Comparison of ENCODE assay signal across 9 mouse cellular contexts in genomic region chr4:116687041-116687440, GRCm38 (mm10). TPM values are rescaled to one million over a fixed set of nuclear protein-coding genes. Genes with fewer than 3 reads are reported as not detected.
A peak's percentile ranks its signal among the peaks of the same experiment; 100 is the strongest.
DNase-seq lines count a peak whose midpoint lies in the region; ATAC-seq and TF ChIP-seq lines count a peak whose summit lies in the region.
"Had no signal": no experiment of that assay in that cellular context is flagged by ENCODE, and none has a peak within 500 bp of the region (broad histone marks: within the 10 kb centered on the region; RNA-seq: fewer than 3 reads in every experiment).

No protein-coding gene starts in this region.

- 25% methylated on average over 1 of the region's 1 CpGs for WGBS in kidney, embryonic 14.5 days
- WGBS in hindbrain, postnatal 0 days = 10% methylated on average over 1 of the region's 1 CpGs
- 12% methylated on average over 1 of the region's 1 CpGs for WGBS in midbrain, embryonic 16.5 days

- H3K4me1 ChIP-seq in kidney, embryonic 14.5 days (ENCODE audit: control insufficient read depth, insufficient read depth, low read length) = peaks cover 19% of the 10 kb centered on the region; the same call in 1 of the 2 replicates
- H3K4me1 ChIP-seq in cortical plate, adult 2 months (ENCODE audit: control insufficient read depth, insufficient read depth, low read length) = peaks cover 2% of the 10 kb centered on the region; the same call in 1 of the 2 replicates
- H3K4me1 ChIP-seq in hindbrain, postnatal 0 days (ENCODE audit: insufficient read depth, low read length) = 0 out of 2 replicates have a peak, but pooled peaks cover 3% of the 10 kb centered on the region
- peaks cover 11% of the 10 kb centered on the region for H3K4me1 ChIP-seq in midbrain, embryonic 16.5 days (ENCODE audit: control insufficient read depth, insufficient read depth, low read length)

- no peak for TF ChIP-seq CTCF in cortical plate, adult 2 months (IDR thresholded peaks at IDR 0.05; ENCODE audit: extremely low read depth, insufficient read depth, low read length)
- no peak for TF ChIP-seq CTCF in hindbrain, postnatal 0 days (IDR thresholded peaks at IDR 0.05; ENCODE audit: low read depth)

- peak overlapping the region; percentile 69 for H3K4me3 ChIP-seq in kidney, embryonic 14.5 days (ENCODE audit: low read length)
- H3K4me3 ChIP-seq in cortical plate, adult 2 months (ENCODE audit: insufficient read depth, low read length) = peak overlapping the region; percentile 49
- H3K4me3 ChIP-seq in hindbrain, postnatal 0 days (ENCODE audit: low read length) = peak overlapping the region; percentile 67
- H3K4me3 ChIP-seq in midbrain, embryonic 16.5 days (ENCODE audit: low read depth, low read length) = no peak overlapping the region; the same call in 1 of the 2 replicates

- no peaks in the 10 kb centered on the region for H3K27me3 ChIP-seq in kidney, embryonic 14.5 days (ENCODE audit: control insufficient read depth, insufficient read depth, low read length)
- H3K27me3 ChIP-seq in hindbrain, postnatal 0 days (ENCODE audit: insufficient read depth, low read length) = no peaks in the 10 kb centered on the region
- no peaks in the 10 kb centered on the region for H3K27me3 ChIP-seq in midbrain, embryonic 16.5 days (ENCODE audit: control insufficient read depth, insufficient read depth, low read depth, low read length)
- H3K27me3 ChIP-seq: Patski had no signal

- DNase-seq in kidney, postnatal 25 days = no peak
- no peak for DNase-seq in hindbrain, postnatal 0 days (ENCODE audit: low spot score)
- DNase-seq in adrenal gland, postnatal 10 days = no peak
- DNase-seq in adrenal gland, postnatal 36 days = no peak
- DNase-seq in frontal cortex, postnatal 14 days (ENCODE audit: low spot score in 2 of 2) = no peak

- H3K27ac ChIP-seq in kidney, embryonic 14.5 days (ENCODE audit: low read depth, low read length) = no peak overlapping the region
- H3K27ac ChIP-seq in cortical plate, adult 2 months (ENCODE audit: insufficient read depth, low read length) = no peak overlapping the region
- 0 out of 2 replicates have a peak overlapping the region, but pooled peaks have one; percentile 6 for H3K27ac ChIP-seq in hindbrain, postnatal 0 days
- H3K27ac ChIP-seq in midbrain, embryonic 16.5 days (ENCODE audit: low read length) = no peak overlapping the region

- no peaks in the 10 kb centered on the region for H3K9me3 ChIP-seq in kidney, embryonic 14.5 days (ENCODE audit: control insufficient read depth, low read length)
- no peaks in the 10 kb centered on the region for H3K9me3 ChIP-seq in hindbrain, postnatal 0 days (ENCODE audit: low read length)
- H3K9me3 ChIP-seq in midbrain, embryonic 16.5 days (replicated peaks; ENCODE audit: control insufficient read depth, low read length, poor library complexity, severe bottlenecking) = no peaks in the 10 kb centered on the region

- H3K36me3 ChIP-seq in kidney, embryonic 14.5 days (ENCODE audit: control insufficient read depth, insufficient read depth, low read length) = peaks cover 44% of the 10 kb centered on the region
- H3K36me3 ChIP-seq in hindbrain, postnatal 0 days (ENCODE audit: insufficient read depth, low read length) = peaks cover 17% of the 10 kb centered on the region; the same call in 1 of the 2 replicates
- H3K36me3 ChIP-seq in midbrain, embryonic 16.5 days (ENCODE audit: control insufficient read depth, insufficient read depth, low read length) = no peaks in the 10 kb centered on the region

- H3K9ac ChIP-seq in kidney, embryonic 14.5 days (ENCODE audit: low read depth, low read length) = peak overlapping the region; percentile 77; the same call in 1 of the 2 replicates
- H3K9ac ChIP-seq in hindbrain, postnatal 0 days (replicated peaks; ENCODE audit: low read length) = peak overlapping the region; percentile 31
- no peak overlapping the region for H3K9ac ChIP-seq in midbrain, embryonic 16.5 days (ENCODE audit: low read depth, low read length)

- peak overlapping the region; percentile 75 for H3K4me2 ChIP-seq in kidney, embryonic 14.5 days (replicated peaks; ENCODE audit: low read depth, low read length)
- peak overlapping the region; percentile 63 for H3K4me2 ChIP-seq in hindbrain, postnatal 0 days (ENCODE audit: low read depth, low read length)
- H3K4me2 ChIP-seq in midbrain, embryonic 16.5 days (ENCODE audit: low read length) = peak overlapping the region; percentile 64

- TF ChIP-seq POLR2A in cortical plate, adult 2 months (IDR thresholded peaks at IDR 0.05; ENCODE audit: extremely low read depth, insufficient read depth, low read length) = no peak

- no peak for ATAC-seq in kidney, embryonic 14.5 days (ENCODE audit: low FRiP score, low TSS enrichment)
- no peak for ATAC-seq in hindbrain, postnatal 0 days
- no peak for ATAC-seq in midbrain, embryonic 16.5 days
- ATAC-seq: Patski had no signal

RNA-seq across cellular contexts. Expression of gene Prdx1, which starts 1.7 kb away (rescaled TPM):
- 1,503 and 1,977 TPM in 2 replicates for polyA plus RNA-seq in kidney, embryonic 14.5 days (2014; fragmentation: Nextera tagmentation; extraction: Ambion mirVana)
- polyA plus RNA-seq in cortical plate, adult 2 months (2012; rRNA removed) = 222 and 249 TPM in 2 replicates
- total RNA-seq in hindbrain, postnatal 0 days (2014; rRNA removed) = 119 and 136 TPM in 2 replicates
- polyA plus RNA-seq in hindbrain, postnatal 0 days (2015; fragmentation: Nextera tagmentation; extraction: Ambion mirVana) = 589 and 626 TPM in 2 replicates
- polyA plus RNA-seq in midbrain, embryonic 16.5 days (2015; fragmentation: Nextera tagmentation; extraction: Ambion mirVana) = 410 and 427 TPM in 2 replicates
- total RNA-seq in adrenal gland, postnatal 10 days (2021) = 100 to 1,000 TPM; 573 to 689 TPM
- 100 to 1,000 TPM; 682 to 824 TPM for total RNA-seq in adrenal gland, postnatal 36 days (2021)

RNA-seq across cellular contexts. Expression of gene Mmachc, which starts 21.2 kb away (rescaled TPM):
- 19.7 and 25.5 TPM in 2 replicates for polyA plus RNA-seq in kidney, embryonic 14.5 days (2014; fragmentation: Nextera tagmentation; extraction: Ambion mirVana)
- polyA plus RNA-seq in cortical plate, adult 2 months (2012; rRNA removed) = 15.6 and 18.7 TPM in 2 replicates
- 20.5 and 20.6 TPM in 2 replicates for total RNA-seq in hindbrain, postnatal 0 days (2014; rRNA removed)
- polyA plus RNA-seq in hindbrain, postnatal 0 days (2015; fragmentation: Nextera tagmentation; extraction: Ambion mirVana) = 20.2 TPM in 2 replicates
- polyA plus RNA-seq in midbrain, embryonic 16.5 days (2015; fragmentation: Nextera tagmentation; extraction: Ambion mirVana) = 20.9 and 21.6 TPM in 2 replicates
- total RNA-seq in adrenal gland, postnatal 10 days (2021) = 10 to 100 TPM; 32.2 to 40.4 TPM
- total RNA-seq in adrenal gland, postnatal 36 days (2021) = 10 to 100 TPM; 32.9 to 33.5 TPM

RNA-seq across cellular contexts. Expression of gene Ccdc163, which starts 21.3 kb away (rescaled TPM):
- 36.9 and 39.6 TPM in 2 replicates for polyA plus RNA-seq in kidney, embryonic 14.5 days (2014; fragmentation: Nextera tagmentation; extraction: Ambion mirVana)
- polyA plus RNA-seq in cortical plate, adult 2 months (2012; rRNA removed) = 19.3 and 19.8 TPM in 2 replicates
- 11.5 and 26.7 TPM in 2 replicates for total RNA-seq in hindbrain, postnatal 0 days (2014; rRNA removed)
- 9.4 and 10.0 TPM in 2 replicates for polyA plus RNA-seq in hindbrain, postnatal 0 days (2015; fragmentation: Nextera tagmentation; extraction: Ambion mirVana)
- polyA plus RNA-seq in midbrain, embryonic 16.5 days (2015; fragmentation: Nextera tagmentation; extraction: Ambion mirVana) = 10.1 and 10.7 TPM in 2 replicates
- 10 to 100 TPM; 18.6 to 20.2 TPM for total RNA-seq in adrenal gland, postnatal 10 days (2021)
- total RNA-seq in adrenal gland, postnatal 36 days (2021) = 10 to 100 TPM; 16.2 to 19.2 TPM

RNA-seq across cellular contexts. Expression of gene Tesk2, which starts 33.7 kb away (rescaled TPM):
- 4.6 and 7.4 TPM in 2 replicates for polyA plus RNA-seq in kidney, embryonic 14.5 days (2014; fragmentation: Nextera tagmentation; extraction: Ambion mirVana)
- polyA plus RNA-seq in cortical plate, adult 2 months (2012; rRNA removed) = 6.8 and 7.5 TPM in 2 replicates
- 2.1 and 2.8 TPM in 2 replicates for total RNA-seq in hindbrain, postnatal 0 days (2014; rRNA removed)
- 2.2 and 2.5 TPM in 2 replicates for polyA plus RNA-seq in hindbrain, postnatal 0 days (2015; fragmentation: Nextera tagmentation; extraction: Ambion mirVana)
- 2.0 and 2.7 TPM in 2 replicates for polyA plus RNA-seq in midbrain, embryonic 16.5 days (2015; fragmentation: Nextera tagmentation; extraction: Ambion mirVana)
- 1 to 10 TPM; 5.1 to 5.7 TPM for total RNA-seq in adrenal gland, postnatal 10 days (2021)
- total RNA-seq in adrenal gland, postnatal 36 days (2021) = 1 to 10 TPM; 2.9 to 5.9 TPM

RNA-seq across cellular contexts. Expression of gene Akr1a1, which starts 35.6 kb away (rescaled TPM):
- 730 and 751 TPM in 2 replicates for polyA plus RNA-seq in kidney, embryonic 14.5 days (2014; fragmentation: Nextera tagmentation; extraction: Ambion mirVana)
- polyA plus RNA-seq in cortical plate, adult 2 months (2012; rRNA removed) = 519 and 547 TPM in 2 replicates
- total RNA-seq in hindbrain, postnatal 0 days (2014; rRNA removed) = 523 and 571 TPM in 2 replicates
- polyA plus RNA-seq in hindbrain, postnatal 0 days (2015; fragmentation: Nextera tagmentation; extraction: Ambion mirVana) = 752 and 790 TPM in 2 replicates
- 661 and 697 TPM in 2 replicates for polyA plus RNA-seq in midbrain, embryonic 16.5 days (2015; fragmentation: Nextera tagmentation; extraction: Ambion mirVana)
- total RNA-seq in adrenal gland, postnatal 10 days (2021) = 100 to 1,000 TPM; 646 to 659 TPM
- 100 to 1,000 TPM; 864 to 917 TPM for total RNA-seq in adrenal gland, postnatal 36 days (2021)
